28 mouse cellular contexts compared by ENCODE assay signal in the genomic region with DNA sequence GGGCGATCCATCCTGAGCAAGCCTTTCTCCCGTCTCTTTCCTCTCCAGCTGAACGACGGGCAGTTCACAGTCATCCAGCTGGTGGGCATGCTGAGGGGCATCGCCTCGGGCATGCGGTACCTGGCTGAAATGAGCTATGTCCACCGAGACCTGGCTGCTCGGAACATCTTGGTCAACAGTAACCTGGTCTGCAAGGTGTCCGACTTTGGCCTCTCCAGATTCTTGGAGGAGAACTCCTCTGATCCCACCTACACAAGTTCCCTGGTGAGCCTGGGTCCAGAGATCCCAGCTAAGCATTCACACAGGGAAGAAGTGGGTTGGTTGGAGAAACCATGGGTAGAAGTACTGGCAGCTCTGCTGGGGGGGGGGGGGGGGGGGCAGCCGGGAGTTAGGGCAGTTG. TPM values are rescaled to one million over a fixed set of nuclear protein-coding genes. Genes with fewer than 3 reads are reported as not detected.
"Had no signal": no experiment of that assay in that cellular context is flagged by ENCODE, and none has a peak within 500 bp of the region (broad histone marks: within the 10 kb centered on the region; RNA-seq: fewer than 3 reads in every experiment).

No protein-coding gene starts in this region.

- DNase-seq: cerebellum, adult 8-10 months; cerebellum, adult 9-10 months; cerebellum, adult 9-11 months; cerebellum, postnatal 10 days; cerebellum, postnatal 14 days; cerebellum, postnatal 25 days; cerebellum, postnatal 36 days; embryo, embryonic 11 days; forebrain, postnatal 0 days; gastrocnemius, adult 2 months; gastrocnemius, postnatal 10 days; gastrocnemius, postnatal 14 days; gastrocnemius, postnatal 36 days; heart, adult 18-20 months; heart, adult 2 months had no signal

- H3K9me3 ChIP-seq: embryonic facial prominence, embryonic 10.5 days; embryonic facial prominence, embryonic 12.5 days; embryonic facial prominence, embryonic 13.5 days; embryonic facial prominence, embryonic 15.5 days; forebrain, embryonic 10.5 days; forebrain, embryonic 12.5 days; forebrain, embryonic 13.5 days; forebrain, embryonic 15.5 days had no signal

- H3K4me3 ChIP-seq: embryonic facial prominence, embryonic 10.5 days; embryonic facial prominence, embryonic 12.5 days; embryonic facial prominence, embryonic 13.5 days; embryonic facial prominence, embryonic 15.5 days; erythroblast, embryonic 14.5 days; forebrain, embryonic 10.5 days; forebrain, embryonic 12.5 days; forebrain, embryonic 13.5 days; forebrain, embryonic 15.5 days; gastrocnemius, adult 2 months; heart, adult 2 months had no signal

- H3K9ac ChIP-seq: embryonic facial prominence, embryonic 12.5 days; embryonic facial prominence, embryonic 13.5 days; embryonic facial prominence, embryonic 15.5 days; forebrain, embryonic 12.5 days; forebrain, embryonic 13.5 days; forebrain, embryonic 15.5 days; forebrain, postnatal 0 days had no signal

- ATAC-seq: forebrain, embryonic 13.5 days; forebrain, embryonic 14.5 days; forebrain, embryonic 15.5 days; forebrain, embryonic 16.5 days; forebrain, postnatal 0 days had no signal

- H3K27ac ChIP-seq: embryonic facial prominence, embryonic 10.5 days; embryonic facial prominence, embryonic 12.5 days; embryonic facial prominence, embryonic 13.5 days; embryonic facial prominence, embryonic 15.5 days; forebrain, embryonic 10.5 days; forebrain, embryonic 12.5 days; forebrain, embryonic 13.5 days; forebrain, embryonic 15.5 days; gastrocnemius, adult 2 months; heart, adult 2 months had no signal

- H3K4me1 ChIP-seq: embryonic facial prominence, embryonic 12.5 days; forebrain, embryonic 12.5 days; forebrain, embryonic 13.5 days; forebrain, embryonic 15.5 days had no signal

- H3K4me2 ChIP-seq: embryonic facial prominence, embryonic 12.5 days; embryonic facial prominence, embryonic 13.5 days; embryonic facial prominence, embryonic 15.5 days; forebrain, embryonic 12.5 days; forebrain, embryonic 13.5 days; forebrain, embryonic 15.5 days had no signal

- H3K27me3 ChIP-seq: embryonic facial prominence, embryonic 12.5 days; embryonic facial prominence, embryonic 13.5 days; embryonic facial prominence, embryonic 15.5 days; forebrain, embryonic 12.5 days; forebrain, embryonic 13.5 days; forebrain, embryonic 15.5 days had no signal

RNA-seq across cellular contexts. Expression of a gene that starts 19.8 kb away (rescaled TPM):
- total RNA-seq: common myeloid progenitor, adult 5-6 weeks; granulocyte monocyte progenitor cell, adult 5-6 weeks had no signal
